Mouse (Mus musculus) G1E (cell line): Measurements from ENCODE around the gene Dse.

Experiments
- CTCF ChIP-seq: IDR thresholded peaks from 2 replicates; pipeline ENCODE4 v1.5.1; 2012; ENCODE audit warnings: low read depth, low read length, inconsistent platforms, mixed read lengths
- GATA1 ChIP-seq: IDR thresholded peaks from 2 replicates; pipeline ENCODE4 v1.6.1; 2012; ENCODE audit warnings: borderline replicate concordance, low read length, inconsistent platforms, mixed read lengths
- TAL1 ChIP-seq: conservative IDR thresholded peaks from 2 replicates; pipeline ENCODE4 v1.6.1; 2012; ENCODE audit warnings: low read depth, low read length, inconsistent platforms, mixed read lengths

- TF ChIP-seq GATA1 (no peak), CTCF (no peak), TAL1 (no peak)
Observed at GRCm38 (mm10) chr10:34238536-34238935, 31.0 kb upstream of the Dse start.
